Mouse (Mus musculus): ENCODE measurements around the gene Trim27. TPM values are rescaled to one million over a fixed set of nuclear protein-coding genes. Genes with fewer than 3 reads are reported as not detected.

Gene Trim27
- 60.6 and 61.1 TPM in 2 replicates for polyA plus RNA-seq (2012; rRNA removed)

GRCm38 (mm10) chr13:21179367-21179723 lies at the start of gene Trim27:
Trim27 (plus strand) TSS chr13:21179445.

DNA sequence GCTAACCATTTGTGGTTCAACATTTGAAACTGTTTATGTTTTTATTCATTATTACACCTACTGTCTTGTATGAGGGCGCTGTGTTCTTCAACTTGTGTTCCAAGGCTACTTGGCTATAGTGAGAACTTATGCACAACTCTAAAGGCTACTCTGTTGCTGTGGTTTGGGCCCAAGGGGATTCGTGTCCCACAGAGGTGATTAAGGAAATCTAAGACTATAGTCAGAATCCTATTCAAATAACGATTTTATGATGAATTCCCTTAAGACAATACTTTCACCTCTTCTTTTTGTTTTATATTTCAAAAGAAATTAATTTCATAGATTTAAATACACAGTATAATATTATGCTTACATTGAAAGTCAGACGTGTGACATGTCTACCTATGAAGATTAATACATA lies 33.5 kb upstream of the Trim27 start, which contains the start of gene Olfr1368:
Gene Olfr1368 (minus strand): TSS at position 101 of the 400 bp plus-strand sequence.

Other genes starting within 250 kb of the Trim27 start
- not detected in 2 replicates for gene Olfr1370, start 104.5 kb upstream of the Trim27 start, polyA plus RNA-seq (2012; rRNA removed)
- gene Olfr1369-ps1, start 68.0 kb upstream of the Trim27 start, polyA plus RNA-seq (2012; rRNA removed): not detected in 2 replicates
- not detected in 2 replicates for gene Olfr263, start 49.8 kb upstream of the Trim27 start, polyA plus RNA-seq (2012; rRNA removed)
- not detected in 2 replicates for gene Olfr1368, start 33.6 kb upstream of the Trim27 start, polyA plus RNA-seq (2012; rRNA removed)
- gene Gpx5, start 113.3 kb downstream of the Trim27 start, polyA plus RNA-seq (2012; rRNA removed): 0.05 and 0.06 TPM in 2 replicates
- 0.27 and 0.28 TPM in 2 replicates for gene Gpx6, start 132.7 kb downstream of the Trim27 start, polyA plus RNA-seq (2012; rRNA removed)
- not detected in 2 replicates for gene Olfr1367, start 167.5 kb downstream of the Trim27 start, polyA plus RNA-seq (2012; rRNA removed)
- 9.0 TPM in 2 replicates for gene Zscan12, start 183.4 kb downstream of the Trim27 start, polyA plus RNA-seq (2012; rRNA removed)
- 66.5 and 71.3 TPM in 2 replicates for gene Zkscan3, start 223.3 kb downstream of the Trim27 start, polyA plus RNA-seq (2012; rRNA removed)

All from central nervous system, embryonic 18 days (tissue).